Mouse (Mus musculus) kidney, adult 18-20 months (tissue): ENCODE data around the gene Tmem52b.

Experiments used
- DNase-seq: peaks from one replicate; pipeline ENCODE4 v3.0.0; 2021

The Tmem52b gene

GRCm38 (mm10) chr6:129532556-129532941 lies 20.2 kb downstream of the Tmem52b start:
- DNase-seq, result peak; percentile 95

GRCm38 (mm10) chr6:129532942-129533860 lies 20.8 kb downstream of the Tmem52b start, which contains the start of gene Gabarapl1:
Gabarapl1 (plus strand) TSS chr6:129533160.
- peak; percentile 96 for DNase-seq

DNA sequence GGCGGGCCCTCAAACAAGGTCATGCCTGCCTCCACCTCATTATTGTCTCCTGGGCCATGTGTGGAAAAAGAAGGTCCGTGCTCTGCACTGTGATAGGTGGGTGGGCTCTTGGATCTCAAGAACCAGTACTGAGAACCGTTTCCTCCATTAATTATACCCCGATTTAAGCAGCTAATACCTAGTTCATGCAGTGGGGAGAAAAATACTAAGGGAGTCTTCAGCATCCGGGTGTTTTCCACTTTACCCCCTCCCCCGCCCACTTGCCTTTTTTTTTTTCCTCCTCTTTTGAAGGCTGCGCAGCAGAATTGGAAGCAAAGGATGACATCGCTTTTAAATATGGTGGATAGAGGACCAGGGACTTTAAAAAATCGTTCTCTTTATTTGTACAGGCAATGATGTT lies 21.7 kb downstream of the Tmem52b start:
- DNase-seq, result no peak

- DNase-seq, result peak; percentile 71
Observed at GRCm38 (mm10) chr6:129534627-129535190, 22.4 kb downstream of the Tmem52b start.

DNA sequence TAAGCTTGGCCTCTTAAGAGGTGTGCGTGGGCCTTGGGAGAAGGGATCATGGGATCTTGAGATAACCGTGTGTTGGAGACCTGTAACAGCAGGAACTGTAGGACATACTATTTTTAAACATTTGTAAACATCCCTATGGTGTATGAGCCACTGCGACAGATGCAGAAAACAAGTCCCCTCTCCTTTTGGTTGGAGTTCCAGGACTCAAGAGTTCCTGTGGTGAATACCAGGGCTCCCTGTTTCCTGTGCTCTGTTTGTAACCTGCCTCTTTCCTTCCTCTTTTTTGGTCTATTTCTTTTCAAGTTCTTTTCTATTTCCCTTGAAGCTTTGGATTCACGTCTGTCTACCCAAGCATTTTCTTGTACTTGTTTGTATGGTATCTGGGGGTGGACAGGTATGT lies 23.4 kb downstream of the Tmem52b start:
- no peak for DNase-seq

DNA sequence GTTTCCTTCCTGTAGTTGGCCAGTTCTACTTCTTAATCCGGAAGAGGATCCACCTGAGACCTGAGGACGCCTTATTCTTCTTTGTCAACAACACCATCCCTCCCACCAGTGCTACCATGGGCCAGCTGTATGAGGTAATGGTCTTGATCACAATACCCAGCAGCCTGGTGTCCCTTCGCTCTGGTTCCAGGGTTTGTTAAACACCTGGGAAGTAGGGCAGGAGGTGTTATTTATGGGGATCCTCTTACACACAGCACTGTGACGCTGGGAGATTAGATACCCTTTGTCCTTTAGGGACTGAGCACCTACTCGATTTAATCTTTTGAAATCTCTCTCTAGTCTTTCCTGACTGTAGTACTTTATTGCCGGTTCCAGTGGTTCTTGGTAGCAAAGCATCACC lies 26.2 kb downstream of the Tmem52b start:
- no peak for DNase-seq

- DNase-seq, result no peak
Observed at GRCm38 (mm10) chr6:129541931-129542330, 29.6 kb downstream of the Tmem52b start.

DNA sequence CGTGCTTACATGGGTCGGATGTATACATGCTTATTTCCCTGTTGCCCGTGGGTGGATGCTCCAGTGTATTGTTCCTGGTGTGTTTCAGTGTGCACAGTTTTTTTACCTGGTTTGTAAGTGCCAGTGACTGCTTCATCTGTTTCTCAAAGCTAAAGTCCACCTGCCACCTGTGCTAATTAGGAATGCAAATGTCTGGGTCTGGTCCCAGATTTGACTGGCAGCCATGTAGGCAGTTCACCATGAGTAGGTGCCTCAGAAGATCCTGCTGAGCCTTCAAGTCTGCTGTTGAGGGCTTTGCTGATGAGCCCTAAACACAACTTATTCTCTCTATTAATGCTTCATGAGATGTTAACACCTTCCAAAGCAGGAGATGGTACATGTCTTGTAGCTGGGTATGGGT lies 30.2 kb downstream of the Tmem52b start:
- DNase-seq, result no peak

- DNase-seq, result peak; percentile 83
Observed at GRCm38 (mm10) chr6:129543709-129544606, 31.6 kb downstream of the Tmem52b start.

DNA sequence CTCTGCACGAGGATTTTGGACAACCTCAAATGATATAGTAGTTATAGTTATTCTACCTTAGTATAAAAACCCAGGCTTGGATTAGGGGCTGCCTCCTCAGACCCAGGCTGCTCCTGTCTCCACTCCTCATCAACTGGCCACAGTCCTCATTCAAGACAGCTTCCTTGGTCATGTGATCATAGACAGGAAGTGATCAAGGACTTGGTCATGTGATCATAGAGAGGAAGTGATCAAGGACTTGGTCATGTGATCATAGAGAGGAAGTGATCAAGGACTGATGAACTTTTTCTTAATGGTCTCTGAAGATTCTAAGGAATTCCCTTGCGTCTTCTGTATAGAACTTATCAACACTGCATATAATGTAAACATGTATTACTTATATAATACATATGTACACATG lies 34.9 kb downstream of the Tmem52b start:
- no peak for DNase-seq

GRCm38 (mm10) chr6:129548009-129548408 lies 35.7 kb downstream of the Tmem52b start:
- no peak for DNase-seq

GRCm38 (mm10) chr6:129557298-129558023 lies 45.1 kb downstream of the Tmem52b start:
- DNase-seq, result no peak

DNA sequence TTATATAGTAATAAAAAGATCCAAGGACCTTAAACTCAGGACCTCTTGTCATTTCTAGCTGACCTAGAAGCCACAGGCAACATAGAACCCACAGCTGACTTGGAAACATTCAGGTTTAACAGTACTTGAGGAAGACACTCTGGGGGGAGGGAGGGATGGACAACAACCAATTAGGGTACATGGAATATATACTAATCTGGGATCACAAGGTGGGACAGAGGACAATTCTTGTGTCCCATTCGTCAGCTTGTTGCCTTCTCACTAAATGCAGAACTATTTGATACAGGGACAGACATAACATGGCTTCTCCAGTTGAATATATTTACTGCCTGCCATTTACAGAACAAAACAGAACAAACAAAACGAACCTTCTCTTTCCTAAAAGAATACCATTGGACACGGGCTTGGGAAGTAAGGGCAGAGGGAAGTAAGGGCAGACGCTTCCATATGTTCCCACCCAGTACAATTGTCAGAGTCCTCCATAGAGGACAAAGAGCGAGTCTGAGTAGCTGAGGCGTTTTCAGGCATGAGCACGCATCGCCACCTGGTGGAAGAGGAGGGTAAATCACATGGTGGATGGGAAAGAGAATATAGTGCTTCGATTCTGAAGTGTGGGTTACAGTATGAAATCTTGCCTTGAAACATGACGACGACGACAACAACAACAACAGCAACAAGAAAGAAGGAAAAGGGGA lies 46.7 kb downstream of the Tmem52b start:
- peak; percentile 77 for DNase-seq

- DNase-seq, result no peak
Observed at GRCm38 (mm10) chr6:129559641-129560027, 47.3 kb downstream of the Tmem52b start.

DNA sequence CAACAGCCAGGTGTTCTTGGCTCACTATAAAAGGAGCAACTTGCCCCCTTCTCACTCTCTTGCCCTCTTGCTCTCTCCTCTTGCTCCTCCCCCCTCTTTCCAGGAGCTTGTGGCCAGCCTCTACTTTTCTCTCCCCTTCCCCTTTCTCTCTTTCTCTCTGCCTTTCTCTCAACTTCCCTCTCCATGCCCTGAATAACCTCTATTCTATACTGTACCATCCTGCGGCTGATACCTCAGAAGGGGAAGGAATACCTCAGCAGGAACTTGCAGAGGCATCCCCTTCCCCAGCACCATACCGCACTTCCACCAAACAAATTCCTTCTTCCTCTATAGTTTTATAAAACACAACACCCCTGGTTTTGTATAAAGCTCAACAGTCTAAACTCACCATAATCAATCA lies 52.9 kb downstream of the Tmem52b start:
- no peak for DNase-seq
